Mouse (Mus musculus): ENCODE results near the gene Gon7. TPM values are rescaled to one million over a fixed set of nuclear protein-coding genes. Genes with fewer than 3 reads are reported as not detected.

Gene Gon7
- polyA plus RNA-seq, 1 experiment from 2014 or later: 55.0 TPM

DNA sequence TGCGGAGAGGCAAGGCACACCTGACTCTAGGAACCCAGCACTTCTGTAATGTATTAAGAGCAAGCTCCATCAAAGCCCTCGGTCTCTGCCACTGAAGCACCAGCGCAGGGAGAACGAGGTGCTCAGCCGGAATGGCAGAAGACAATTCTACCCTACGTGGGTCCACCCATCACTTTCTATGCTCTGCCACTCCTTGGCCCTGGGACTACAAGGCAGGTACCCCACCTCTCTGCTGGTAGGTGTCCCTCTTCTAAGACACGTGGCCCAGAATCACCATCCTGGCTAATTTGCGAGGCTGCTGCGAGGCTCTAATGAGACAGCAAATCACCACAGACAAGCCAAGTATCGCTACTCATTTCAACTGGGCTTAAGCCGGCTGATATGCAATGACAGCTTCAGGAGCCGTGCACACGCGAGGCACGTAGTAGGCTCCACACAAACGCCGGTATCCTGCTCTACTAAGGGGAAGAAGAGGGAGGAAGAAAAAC is 53.6 kb downstream of the Gon7 start:
- Histone ChIP-seq H3K36me3 (no peaks in the 10 kb centered on the region), H3K4me3 (replicated peaks) (peak overlapping the region; percentile 75), H3K27me3 (0 out of 2 replicates have a peak, but pooled peaks cover 6% of the 10 kb centered on the region), H3K9ac (replicated peaks) (peak overlapping the region; percentile 81), H3K9me3 (no peaks in the 10 kb centered on the region), H3K4me1 (replicated peaks) (peaks cover 49% of the 10 kb centered on the region), H3K4me2 (replicated peaks) (peak overlapping the region; percentile 89), H3K27ac (peak overlapping the region; percentile 67; the same call in 1 of the 2 replicates)
- ATAC-seq: no peak; the same call in 1 of the 2 replicates
- WGBS: 6% methylated on average over 17 of the region's 17 CpGs

DNA sequence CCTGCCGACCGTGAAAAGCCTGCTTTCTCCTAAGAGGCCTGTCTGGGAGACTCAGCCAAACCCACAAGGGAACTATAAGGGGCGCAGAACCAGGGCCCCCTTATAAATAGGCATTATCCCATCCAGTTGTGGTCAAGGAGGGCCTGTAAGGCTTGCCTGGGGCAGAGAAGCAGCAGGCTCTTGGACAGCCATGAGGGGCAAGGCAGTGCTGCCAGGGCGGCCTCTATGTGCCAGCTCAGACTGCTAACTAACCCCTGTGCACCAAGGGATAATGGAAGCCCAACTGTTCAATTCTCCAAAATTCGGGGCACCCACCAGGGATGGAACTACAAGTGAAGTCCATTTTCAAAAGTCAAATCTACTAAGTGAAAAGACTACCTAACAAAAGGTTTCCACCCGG is 54.2 kb downstream of the Gon7 start:
- Histone ChIP-seq H3K27ac (peak overlapping the region; percentile 51), H3K27me3 (0 out of 2 replicates have a peak, but pooled peaks cover 6% of the 10 kb centered on the region), H3K4me2 (replicated peaks) (peak overlapping the region; percentile 89), H3K4me3 (replicated peaks) (peak overlapping the region; percentile 75), H3K9ac (replicated peaks) (peak overlapping the region; percentile 81), H3K4me1 (replicated peaks) (peaks cover 54% of the 10 kb centered on the region), H3K9me3 (no peaks in the 10 kb centered on the region), H3K36me3 (no peaks in the 10 kb centered on the region)
- WGBS: 23% methylated on average over 6 of the region's 6 CpGs
- ATAC-seq: no peak

Other genes with a start within 250 kb of the Gon7 start
- gene Chga, start 202.8 kb downstream of the Gon7 start, polyA plus RNA-seq (2015; fragmentation: Nextera tagmentation; extraction: Ambion mirVana): 88.9 and 90.0 TPM in 2 replicates
- gene Itpk1, start 52.9 kb downstream of the Gon7 start, polyA plus RNA-seq (2015; fragmentation: Nextera tagmentation; extraction: Ambion mirVana): 19.7 and 20.7 TPM in 2 replicates
- 52.3 and 54.8 TPM in 2 replicates for gene Moap1, start 14.1 kb downstream of the Gon7 start, polyA plus RNA-seq (2015; fragmentation: Nextera tagmentation; extraction: Ambion mirVana)
- gene Tmem251, start 14.0 kb downstream of the Gon7 start, polyA plus RNA-seq (2015; fragmentation: Nextera tagmentation; extraction: Ambion mirVana): 12.4 and 13.3 TPM in 2 replicates
- gene Gm28051, start within 50 bp of the Gon7 start, polyA plus RNA-seq (2015; fragmentation: Nextera tagmentation; extraction: Ambion mirVana): not detected in 2 replicates
- 39.0 and 41.7 TPM in 2 replicates for gene Ubr7, start 164 bp upstream of the Gon7 start, polyA plus RNA-seq (2015; fragmentation: Nextera tagmentation; extraction: Ambion mirVana)
- 41.1 and 42.4 TPM in 2 replicates for gene Gm20604, start 869 bp upstream of the Gon7 start, polyA plus RNA-seq (2015; fragmentation: Nextera tagmentation; extraction: Ambion mirVana)
- 19.2 and 20.3 TPM in 2 replicates for gene Btbd7, start 120.7 kb upstream of the Gon7 start, polyA plus RNA-seq (2015; fragmentation: Nextera tagmentation; extraction: Ambion mirVana)
- not detected in 2 replicates for gene Cox8c, start 141.5 kb upstream of the Gon7 start, polyA plus RNA-seq (2015; fragmentation: Nextera tagmentation; extraction: Ambion mirVana)
- gene Unc79, start 191.1 kb upstream of the Gon7 start, polyA plus RNA-seq (2015; fragmentation: Nextera tagmentation; extraction: Ambion mirVana): 7.9 and 8.3 TPM in 2 replicates